Mouse (Mus musculus) megakaryocyte, adult 5-6 weeks (primary cell): ENCODE data around the gene Rab14. TPM values are rescaled to one million over a fixed set of nuclear protein-coding genes. Genes with fewer than 3 reads are reported as not detected.

Source experiments
- ATAC-seq: 2 replicates; pipeline ENCODE4 v1.8.0; 2016; ENCODE audit warnings: mild to moderate bottlenecking, inconsistent platforms; ENCODE audit not compliant: poor library complexity, severe bottlenecking
- total RNA-seq, 2 experiments: library from RNA; stranded (forward) in 1 of 2; stranded (reverse) in 1 of 2; fragments of 153-499, 151-499 nt in 1 of 2; fragments of 221-1000, 200-1000 nt in 1 of 2; gene quantifications; 2 replicates each; pipeline versions ENCODE4 v1.2.3 to v1.2.4; 2015 to 2017

Rab14 gene
- total RNA-seq, 2 experiments from 2014 or later: 137 to 167 TPM

DNA sequence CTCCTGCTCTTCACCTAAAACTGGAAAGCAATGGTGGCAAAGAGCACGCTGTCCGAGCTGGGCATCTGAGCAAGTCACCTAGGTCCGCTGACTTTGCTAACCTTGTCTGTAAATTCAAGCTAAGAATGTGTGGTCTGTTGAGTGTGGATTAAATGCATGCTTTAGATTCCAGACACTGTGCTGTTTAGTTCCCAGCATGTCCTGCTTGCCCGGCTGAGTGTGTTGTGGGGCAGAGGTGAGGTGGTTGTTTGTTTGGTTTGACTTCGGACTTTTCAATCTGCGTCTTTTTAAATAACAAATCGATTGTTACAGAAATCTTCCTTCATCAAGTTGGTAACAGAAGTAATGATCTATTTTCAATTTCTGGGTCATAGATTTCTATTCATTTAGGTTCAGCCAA lies 43.1 kb downstream of the Rab14 start:
- ATAC-seq: no peak

DNA sequence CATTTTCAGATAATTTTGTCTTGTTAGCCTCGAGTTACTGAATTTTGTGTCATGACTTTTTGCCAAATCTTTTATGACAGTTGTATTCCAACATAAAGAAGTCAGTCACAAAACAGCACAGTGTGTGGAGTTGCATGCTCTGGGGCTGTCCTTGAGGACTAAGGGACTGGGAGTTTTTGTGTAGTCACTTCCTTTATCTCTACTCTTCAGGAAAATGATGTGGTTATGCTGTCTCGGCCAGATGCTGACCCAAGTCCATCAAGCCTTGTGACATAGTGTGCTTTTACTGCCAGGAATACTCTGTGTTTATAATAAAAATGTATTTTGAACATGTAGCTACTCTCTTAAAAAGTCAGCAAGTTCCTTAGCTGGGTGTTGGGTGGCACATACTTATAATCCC lies 43.9 kb downstream of the Rab14 start:
- ATAC-seq: no peak

DNA sequence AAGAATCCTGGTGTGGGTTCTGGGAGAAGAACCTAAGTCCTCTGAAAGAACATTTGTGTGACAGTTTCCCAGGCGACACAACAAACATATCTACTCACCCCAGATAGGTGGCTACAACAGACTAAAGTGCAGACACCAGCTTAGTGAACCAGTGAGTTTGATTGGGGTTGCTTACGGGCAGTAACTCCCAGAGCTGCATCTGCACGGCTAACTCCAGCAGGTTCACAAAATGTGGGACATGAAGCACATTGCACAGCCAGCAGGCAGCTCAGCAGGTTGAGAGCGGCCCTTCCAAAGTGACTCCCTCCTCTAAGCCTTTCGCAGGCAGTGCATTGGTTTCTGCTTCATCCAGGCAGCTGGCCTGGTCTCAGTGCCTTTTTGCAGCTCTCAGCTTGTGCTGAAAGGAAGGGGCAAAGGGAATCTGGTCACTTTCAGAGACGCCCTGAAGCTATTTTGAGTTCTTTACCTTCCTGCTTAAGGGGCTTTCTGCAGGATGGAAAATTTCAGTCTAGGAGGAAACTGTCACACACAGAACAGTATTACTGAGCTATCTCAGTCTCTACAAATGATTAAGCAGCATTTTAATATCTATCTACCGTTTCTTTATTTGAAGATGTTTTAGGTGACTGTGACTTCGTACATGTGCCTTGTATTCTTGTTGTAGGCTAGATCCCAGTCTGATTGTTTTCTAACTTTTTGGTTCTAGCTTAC lies 46.9 kb downstream of the Rab14 start:
- ATAC-seq: no peak

DNA sequence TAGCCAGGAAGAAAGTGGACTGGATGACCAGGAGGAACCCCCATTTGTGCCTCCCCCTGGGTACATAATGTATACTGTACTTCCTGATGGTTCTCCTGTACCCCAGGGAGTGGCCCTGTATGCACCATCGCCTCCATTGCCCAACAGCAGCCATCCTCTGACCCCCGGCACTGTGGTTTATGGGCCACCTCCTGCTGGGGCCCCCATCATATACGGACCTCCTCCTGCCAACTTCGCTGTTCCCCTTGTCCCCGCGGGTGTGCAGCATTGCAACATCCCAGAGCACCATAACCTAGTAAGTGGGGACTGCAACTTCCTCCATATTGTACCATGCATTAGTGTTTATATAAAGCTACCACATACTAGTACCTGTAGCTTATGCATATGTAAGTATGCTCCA lies 47.7 kb downstream of the Rab14 start:
- peak; percentile 96 for ATAC-seq

DNA sequence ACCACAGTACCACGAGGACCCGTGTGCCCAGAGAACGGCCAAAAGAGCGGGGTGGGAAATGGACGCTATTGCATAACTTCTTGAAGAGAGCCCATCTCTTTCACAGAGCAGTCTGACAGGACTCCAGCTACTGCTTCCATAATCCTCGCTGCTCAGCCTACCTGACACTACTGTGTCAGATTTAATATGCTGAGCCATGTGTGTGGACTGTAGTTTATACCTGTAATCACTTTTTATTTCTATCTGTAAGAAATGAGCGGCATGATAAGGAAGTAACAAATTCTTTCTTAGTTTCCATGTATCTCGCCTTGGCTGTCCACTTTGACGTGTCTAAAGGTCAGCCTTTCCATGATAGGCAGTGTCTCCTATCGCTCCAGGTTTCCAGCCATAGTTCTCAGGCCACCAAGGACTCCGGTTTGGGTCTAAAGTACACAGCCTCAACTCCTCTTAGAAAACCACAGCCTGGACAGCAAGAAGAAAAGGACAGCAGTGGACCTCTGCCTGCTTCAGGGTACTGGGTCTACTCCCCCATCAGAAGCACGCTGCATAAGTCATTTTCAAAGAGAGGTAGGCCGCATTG lies 49.5 kb downstream of the Rab14 start:
- no peak for ATAC-seq

DNA sequence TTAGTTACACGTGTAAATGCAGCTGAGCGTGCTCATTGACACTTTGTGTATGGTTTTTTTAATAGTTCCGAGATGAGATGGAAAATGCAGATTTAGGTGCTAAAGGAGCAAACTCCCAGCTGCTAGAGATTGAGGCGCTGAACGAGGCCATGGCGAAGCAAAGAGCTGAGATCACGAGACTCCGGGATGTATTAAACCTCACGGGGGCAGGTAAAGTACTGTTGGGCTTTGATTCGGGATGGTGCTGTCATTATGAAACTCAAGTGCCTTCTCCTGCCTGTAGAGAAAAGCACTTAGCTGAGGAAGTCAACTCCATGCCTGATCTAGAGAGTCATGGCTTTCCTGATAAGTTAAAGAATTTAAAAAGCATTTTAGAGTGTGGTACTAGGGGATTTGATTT lies 52.1 kb downstream of the Rab14 start:
- ATAC-seq: no peak

DNA sequence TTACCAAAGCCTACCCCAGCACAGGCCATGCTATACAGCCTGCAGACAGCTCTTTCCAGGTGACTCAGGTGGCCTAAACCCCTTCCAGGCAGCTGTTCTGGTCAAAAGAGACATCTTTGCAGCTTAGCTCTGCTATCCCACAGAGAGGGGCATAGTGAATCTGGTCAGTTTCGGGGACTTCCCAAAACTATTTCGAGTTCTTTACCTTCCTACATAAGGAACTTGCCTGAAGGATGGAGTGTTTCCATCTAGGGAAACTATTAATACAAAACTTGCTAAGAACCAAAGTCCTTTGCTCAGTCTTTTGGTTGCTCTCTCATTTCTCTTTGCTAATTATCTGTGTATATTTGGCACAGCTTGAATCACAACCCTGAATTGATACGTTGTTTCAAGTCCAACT lies 59.2 kb downstream of the Rab14 start:
- no peak for ATAC-seq

DNA sequence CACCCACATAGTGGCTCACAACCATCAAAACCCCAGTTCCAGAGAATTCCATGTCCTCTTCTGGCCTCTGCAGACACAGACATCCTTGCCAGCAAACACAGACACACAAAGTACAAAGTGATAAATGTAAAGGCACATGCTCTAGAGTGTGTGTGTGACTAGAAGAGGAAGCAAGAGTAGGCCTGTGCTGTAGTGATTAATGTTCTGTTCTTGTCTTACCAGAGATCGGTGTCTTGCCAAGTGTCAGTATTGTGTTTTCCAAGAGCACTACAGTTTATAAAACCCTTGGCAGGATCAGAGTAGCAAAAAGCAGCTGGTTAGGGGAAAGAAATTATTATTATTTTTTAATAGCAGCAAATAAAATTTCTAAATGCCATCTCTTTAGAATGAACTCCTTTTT lies 62.3 kb downstream of the Rab14 start:
- no peak for ATAC-seq

DNA sequence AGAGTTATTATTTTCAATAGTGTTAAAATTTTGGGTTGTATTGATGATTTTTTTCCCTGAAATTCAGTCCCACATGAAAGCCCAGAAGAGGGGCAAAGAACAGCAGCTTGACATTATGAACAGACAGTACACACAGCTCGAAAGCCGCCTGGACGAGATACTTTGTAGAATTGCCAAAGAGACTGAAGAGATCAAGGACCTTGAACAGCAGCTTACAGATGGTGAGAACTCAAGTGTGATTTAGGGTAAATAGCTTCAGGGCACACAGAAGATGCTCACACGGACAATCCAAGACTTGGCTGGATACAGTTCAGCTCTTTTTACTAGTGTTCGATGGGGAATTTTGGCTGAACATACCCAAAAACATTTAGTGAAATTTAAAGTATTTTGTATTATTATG lies 67.0 kb downstream of the Rab14 start:
- ATAC-seq: no peak

DNA sequence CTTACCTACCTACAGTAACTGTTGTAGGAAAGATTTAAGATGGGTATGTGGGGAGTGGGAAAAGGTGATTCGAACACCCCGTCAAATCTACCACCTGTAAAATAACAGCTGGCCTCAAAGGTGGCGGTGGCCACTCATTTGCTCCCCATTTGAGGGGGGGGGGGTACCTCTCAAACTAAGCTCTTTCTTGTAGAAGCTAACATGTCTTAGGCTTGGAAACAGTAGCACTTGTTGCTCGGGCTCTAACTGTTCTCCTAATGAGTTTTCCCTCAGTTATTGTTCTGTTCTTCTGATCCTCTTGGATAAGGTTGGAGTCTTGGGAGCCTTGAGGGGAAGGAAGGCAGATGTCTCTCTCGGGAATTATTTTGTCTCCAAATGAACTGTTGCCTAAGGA lies 68.3 kb downstream of the Rab14 start:
- ATAC-seq: no peak

DNA sequence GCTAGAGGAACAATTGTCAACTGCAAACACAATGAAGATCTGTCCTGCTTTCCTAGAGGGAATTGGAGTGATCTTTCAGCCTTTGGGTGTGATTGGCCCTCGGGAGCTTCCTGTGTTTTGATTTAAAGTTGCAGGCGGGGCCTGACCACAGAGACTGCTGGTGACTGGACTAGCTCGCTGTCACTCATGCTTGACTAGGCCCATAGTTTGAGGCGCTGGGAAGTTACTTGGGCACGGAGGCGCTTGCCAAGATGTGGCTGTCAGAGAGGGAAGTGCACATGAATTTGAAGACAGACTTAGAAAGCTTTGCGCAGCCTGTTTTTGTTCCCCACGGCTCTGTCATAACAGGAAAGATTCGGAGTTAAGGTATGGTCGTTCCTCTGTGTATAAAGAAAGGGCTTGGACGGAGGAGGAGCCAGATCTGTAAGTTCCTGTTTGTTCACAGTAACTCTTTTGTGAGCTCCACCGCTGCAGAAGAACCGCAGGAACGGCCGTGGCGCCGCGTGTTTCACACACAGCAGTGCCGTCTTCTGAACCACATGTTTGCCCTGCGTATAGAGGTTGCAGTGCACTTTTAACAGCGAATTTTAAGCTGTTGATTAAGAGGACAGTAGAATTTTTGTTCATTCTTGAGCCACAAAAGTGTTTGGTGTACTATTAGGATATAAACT lies 68.8 kb downstream of the Rab14 start:
- peak; percentile 99 for ATAC-seq

DNA sequence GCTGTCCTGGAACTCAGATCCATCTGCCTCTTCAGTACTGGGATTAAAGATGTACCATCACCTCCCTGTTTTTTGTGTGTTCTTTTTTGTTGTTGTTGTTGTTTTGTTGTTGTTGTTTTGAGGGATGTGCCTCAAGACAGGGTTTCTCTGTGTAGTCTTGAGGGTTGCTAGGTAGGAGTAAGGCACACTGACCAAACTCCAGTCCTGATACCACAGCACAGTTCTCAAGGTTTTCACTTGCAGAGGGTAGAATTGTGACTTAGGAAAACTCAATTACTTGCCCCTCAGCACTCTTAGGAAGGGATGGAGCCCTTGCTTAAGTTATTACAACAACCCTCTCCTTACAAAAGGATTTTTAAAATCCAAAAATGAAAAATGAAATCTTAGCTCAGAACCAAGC lies 69.4 kb downstream of the Rab14 start:
- ATAC-seq: no peak

Other genes starting within 250 kb of the Rab14 start
- 1.5 and 3.1 TPM in 2 replicates for gene Traf1, start 239.3 kb downstream of the Rab14 start, total RNA-seq (2015)
- 2.5 and 3.2 TPM in 2 replicates for gene Traf1, start 239.3 kb downstream of the Rab14 start, total RNA-seq (2017)
- gene Hc, start 139.7 kb downstream of the Rab14 start, total RNA-seq (2015): 2.1 TPM in 1 of 2 replicates, not detected in the other
- gene Hc, start 139.7 kb downstream of the Rab14 start, total RNA-seq (2017): not detected in 2 replicates
- gene AI182371, start 99.6 kb downstream of the Rab14 start, total RNA-seq (2015): 1.3 and 1.4 TPM in 2 replicates
- 1.4 and 1.7 TPM in 2 replicates for gene AI182371, start 99.6 kb downstream of the Rab14 start, total RNA-seq (2017)
- 101 and 115 TPM in 2 replicates for gene Cntrl, start 91.6 kb downstream of the Rab14 start, total RNA-seq (2015)
- 131 and 137 TPM in 2 replicates for gene Cntrl, start 91.6 kb downstream of the Rab14 start, total RNA-seq (2017)
- 54.1 and 69.6 TPM in 2 replicates for gene Gsn, start 55.3 kb upstream of the Rab14 start, total RNA-seq (2015)
- gene Gsn, start 55.3 kb upstream of the Rab14 start, total RNA-seq (2017): 90.9 and 98.1 TPM in 2 replicates
- gene Stom, start 135.9 kb upstream of the Rab14 start, total RNA-seq (2015): 77.7 and 90.3 TPM in 2 replicates
- gene Stom, start 135.9 kb upstream of the Rab14 start, total RNA-seq (2017): 155 and 165 TPM in 2 replicates
- not detected in 2 replicates for gene 4930568D16Rik, start 166.6 kb upstream of the Rab14 start, total RNA-seq (2015)
- gene 4930568D16Rik, start 166.6 kb upstream of the Rab14 start, total RNA-seq (2017): not detected in 2 replicates
- not detected in 2 replicates for gene 4930402F06Rik, start 196.1 kb upstream of the Rab14 start, total RNA-seq (2015)
- gene 4930402F06Rik, start 196.1 kb upstream of the Rab14 start, total RNA-seq (2017): not detected in 2 replicates